7 mouse cellular contexts compared by ENCODE assay signal in genomic region chr11:117655292-117656076, GRCm38 (mm10). TPM values are rescaled to one million over a fixed set of nuclear protein-coding genes. Genes with fewer than 3 reads are reported as not detected.
DNase-seq lines count a peak whose midpoint lies in the region; ATAC-seq and TF ChIP-seq lines count a peak whose summit lies in the region.

No protein-coding gene starts in this region.

- TF ChIP-seq CTCF in spleen, adult 2 months (IDR thresholded peaks at IDR 0.05; ENCODE audit: extremely low read depth, insufficient read depth, insufficient read length, insufficient replicate concordance), result no peak

- intact Hi-C loops in gastrocnemius, postnatal 14 days (cut with DNase I; ENCODE audit: low total_unique reads), result loop anchor here (10.0 kb wide), 1 partner anchor 271 kb away; no protein-coding TSS in a partner anchor
- intact Hi-C loops in left cerebral cortex, postnatal 36 days (cut with DNase I), result no loop called here

- no peaks in the 10 kb centered on the region for H3K36me3 ChIP-seq in intestine, embryonic 15.5 days
- H3K36me3 ChIP-seq in midbrain, embryonic 11.5 days (ENCODE audit: control insufficient read depth, insufficient read depth, low read length), result no peaks in the 10 kb centered on the region
- no peaks in the 10 kb centered on the region for H3K36me3 ChIP-seq in spleen, adult 2 months (ENCODE audit: control insufficient read depth, insufficient read depth, low read length)

- peak overlapping the region; percentile 88 for H3K4me2 ChIP-seq in intestine, embryonic 15.5 days (replicated peaks)
- peak overlapping the region; percentile 86 for H3K4me2 ChIP-seq in midbrain, embryonic 11.5 days

- peaks cover 22% of the 10 kb centered on the region for H3K4me1 ChIP-seq in intestine, embryonic 15.5 days (replicated peaks)
- H3K4me1 ChIP-seq in midbrain, embryonic 11.5 days (ENCODE audit: control insufficient read depth, insufficient read depth, low read length), result peaks cover 16% of the 10 kb centered on the region
- H3K4me1 ChIP-seq in spleen, adult 2 months (ENCODE audit: control insufficient read depth, insufficient read depth, insufficient read length), result peaks cover 11% of the 10 kb centered on the region

- peak; percentile 63 for DNase-seq in adrenal gland, postnatal 10 days
- DNase-seq in embryo, embryonic 10.5 days (ENCODE audit: low spot score), result peak; percentile 74
- DNase-seq in gastrocnemius, postnatal 14 days, result peak; percentile 45
- DNase-seq in left cerebral cortex, postnatal 36 days (ENCODE audit: low spot score in 2 of 2), result peak; percentile 76 to 82
- peak; percentile 96 for DNase-seq in midbrain, embryonic 11.5 days (ENCODE audit: low spot score, missing footprints)
- DNase-seq in spleen, adult 2 months (ENCODE audit: low read depth in 1 of 2, low spot score in 2 of 2), result peak in 1 of 2 experiments; percentile 37

- peak overlapping the region; percentile 95 for H3K27ac ChIP-seq in intestine, embryonic 15.5 days
- peak overlapping the region; percentile 89 for H3K27ac ChIP-seq in midbrain, embryonic 11.5 days (ENCODE audit: low read depth, low read length)
- peak overlapping the region; percentile 94 for H3K27ac ChIP-seq in spleen, adult 2 months (ENCODE audit: insufficient read depth, low read length)

- TF ChIP-seq POLR2A in spleen, adult 2 months (IDR thresholded peaks at IDR 0.05; ENCODE audit: low read depth, low read length), result no peak

- no peaks in the 10 kb centered on the region; the same call in 1 of the 2 replicates for H3K27me3 ChIP-seq in intestine, embryonic 15.5 days (replicated peaks)
- no peaks in the 10 kb centered on the region for H3K27me3 ChIP-seq in midbrain, embryonic 11.5 days (ENCODE audit: control insufficient read depth, insufficient read depth, low read length)
- H3K27me3 ChIP-seq in spleen, adult 2 months (ENCODE audit: control insufficient read depth, insufficient read depth, low read length), result no peaks in the 10 kb centered on the region

- ATAC-seq in intestine, embryonic 15.5 days, result no peak; the same call in 1 of the 2 replicates
- ATAC-seq in midbrain, embryonic 11.5 days (ENCODE audit: low FRiP score), result peak; percentile 9

- WGBS in intestine, embryonic 15.5 days, result under 1% methylated on average over 72 of the region's 80 CpGs
- WGBS in midbrain, embryonic 11.5 days, result under 1% methylated on average over 80 of the region's 80 CpGs
- WGBS in spleen, adult 2 months, result under 1% methylated on average over 80 of the region's 80 CpGs

- H3K9ac ChIP-seq in intestine, embryonic 15.5 days, result peak overlapping the region; percentile 95
- peak overlapping the region; percentile 96 for H3K9ac ChIP-seq in midbrain, embryonic 11.5 days (ENCODE audit: low read length)

- peak overlapping the region; percentile 92 for H3K4me3 ChIP-seq in intestine, embryonic 15.5 days (replicated peaks)
- peak overlapping the region; percentile 71 for H3K4me3 ChIP-seq in midbrain, embryonic 11.5 days (ENCODE audit: low read depth, low read length)
- peak overlapping the region; percentile 84 for H3K4me3 ChIP-seq in spleen, adult 2 months (ENCODE audit: extremely low read depth, insufficient read depth, insufficient read length)

- H3K9me3 ChIP-seq in intestine, embryonic 15.5 days, result no peaks in the 10 kb centered on the region
- no peaks in the 10 kb centered on the region for H3K9me3 ChIP-seq in midbrain, embryonic 11.5 days (ENCODE audit: control insufficient read depth, low read length)

RNA-seq across cellular contexts. Expression of gene Tnrc6c, which starts 1.4 kb away (rescaled TPM):
- 10 to 100 TPM; 20.3 to 23.7 TPM for total RNA-seq in adrenal gland, postnatal 10 days (2021)
- 10 to 100 TPM; 16.5 to 18.1 TPM for total RNA-seq in gastrocnemius, postnatal 14 days (2021)
- polyA plus RNA-seq in intestine, embryonic 15.5 days (2015; fragmentation: Nextera tagmentation; extraction: Ambion mirVana), result 9.6 TPM in 2 replicates
- 10 to 100 TPM; 47.7 to 65.3 TPM for total RNA-seq in left cerebral cortex, postnatal 36 days (2021)
- 14.6 and 15.1 TPM in 2 replicates for polyA plus RNA-seq in midbrain, embryonic 11.5 days (2014; fragmentation: Nextera tagmentation; extraction: Ambion mirVana)
- 22.7 and 29.1 TPM in 2 replicates for polyA plus RNA-seq in spleen, adult 2 months (2012; rRNA removed)
